Mouse (Mus musculus): ENCODE measurements around the gene Bdkrb2.

DNA sequence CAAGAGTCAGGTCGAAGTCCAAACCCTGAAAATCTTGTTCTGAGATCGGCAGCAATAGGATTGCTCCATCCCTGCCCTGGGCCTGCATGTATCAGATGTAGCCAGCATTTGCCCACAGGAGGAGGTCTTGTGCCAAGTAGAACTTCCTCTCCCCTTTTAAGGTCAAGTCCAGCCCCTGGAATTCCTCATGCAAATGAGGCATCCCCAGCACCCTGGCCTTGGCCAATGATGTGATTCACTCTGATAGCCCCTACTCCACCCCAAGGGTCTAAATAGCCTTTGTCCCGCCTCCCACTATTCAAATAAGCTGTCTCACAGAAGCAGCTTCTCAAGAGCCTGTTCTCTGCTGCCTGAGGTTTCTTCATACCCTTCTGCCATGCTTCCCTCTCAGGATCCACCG lies 28.2 kb upstream of the Bdkrb2 start:
- TF ChIP-seq CTCF (IDR thresholded peaks at IDR 0.05; ENCODE audit: control insufficient read depth, insufficient read depth, low read length) (no peak), POLR2A (IDR thresholded peaks at IDR 0.05; ENCODE audit: borderline replicate concordance, control insufficient read depth, low read depth, low read length) (no peak)

Data from bone marrow, adult 2 months (tissue).